Mouse (Mus musculus) forebrain, embryonic 14.5 days (tissue): ENCODE data around the gene Hjurp. TPM values are rescaled to one million over a fixed set of nuclear protein-coding genes. Genes with fewer than 3 reads are reported as not detected.

Experiments
- ATAC-seq: fragments of 200-750 bp; cut with Nextera tagmentation; 2 replicates; pipeline ENCODE4 v1.8.0; 2017; ENCODE audit warnings: mild to moderate bottlenecking, moderate library complexity
- DNase-seq: peaks from one replicate; pipeline ENCODE4 v3.0.0-alpha.2; 2015; ENCODE audit warnings: low spot score
- H3K27ac ChIP-seq: fragments of 300-500 bp; sonication (generic); 2 replicates; pipeline ENCODE4 v1.5.1; 2014; ENCODE audit warnings: low read depth, mild to moderate bottlenecking, control low read depth, low read length, moderate library complexity
- H3K27me3 ChIP-seq: fragments of 300-500 bp; sonication (generic); replicated peaks from 2 replicates; pipeline ENCODE4 v1.6.1; 2014; ENCODE audit warnings: low read length, control low read depth, mixed read lengths; ENCODE audit not compliant: control insufficient read depth, insufficient read depth
- H3K36me3 ChIP-seq: fragments of 300-500 bp; sonication (generic); 2 replicates; pipeline ENCODE4 v1.6.1; 2014; ENCODE audit warnings: low read length, control low read depth; ENCODE audit not compliant: control insufficient read depth, insufficient read depth
- H3K4me1 ChIP-seq: fragments of 300-500 bp; sonication (generic); 2 replicates; pipeline ENCODE4 v1.6.1; 2014; ENCODE audit warnings: antibody characterized with exemption, low read length, control low read depth; ENCODE audit not compliant: control insufficient read depth, insufficient read depth
- H3K4me2 ChIP-seq: fragments of 300-500 bp; sonication (generic); 2 replicates; pipeline ENCODE4 v1.6.1; 2014; ENCODE audit warnings: mild to moderate bottlenecking, control low read depth, low read length
- H3K4me3 ChIP-seq: fragments of 300-500 bp; sonication (generic); 2 replicates; pipeline ENCODE4 v1.5.1; 2014; ENCODE audit warnings: low read depth, low read length, control low read depth
- H3K9ac ChIP-seq: fragments of 300-500 bp; sonication (generic); 2 replicates; pipeline ENCODE4 v1.6.1; 2014; ENCODE audit warnings: mild to moderate bottlenecking, low read length, control low read depth, moderate library complexity
- H3K9me3 ChIP-seq: fragments of 300-500 bp; sonication (generic); replicated peaks from 2 replicates; pipeline ENCODE4 v1.6.1; 2016; ENCODE audit warnings: low read length, control low read depth, mixed read lengths; ENCODE audit not compliant: control insufficient read depth
- WGBS: fragments of 180-500 bp; shearing (Covaris S2); extraction: QIAGEN DNeasy Blood & Tissue Kit; methylation state at CpG from one replicate; pipeline ENCODE4 v1.1.7; 2014; 5-methylcytosine and 5-hydroxymethylcytosine counted together
- polyA plus RNA-seq: library from polyadenylated mRNA; unstranded; fragments of >200 nt; fragmentation: Nextera tagmentation; extraction: Ambion mirVana; gene quantifications from 2 replicates; pipeline ENCODE4 v1.2.1, GENCODE M21; 2014

Gene Hjurp
- polyA plus RNA-seq, 1 experiment from 2014 or later = 64.5 TPM

- no peak for ATAC-seq
- no peaks in the 10 kb centered on the region for H3K27me3 ChIP-seq
- H3K9ac ChIP-seq = no peak overlapping the region
- H3K4me1 ChIP-seq = no peaks in the 10 kb centered on the region
- 41% methylated on average over 4 of the region's 4 CpGs for WGBS
- DNase-seq = no peak
- no peak overlapping the region for H3K4me3 ChIP-seq
- no peak overlapping the region for H3K4me2 ChIP-seq
- no peaks in the 10 kb centered on the region for H3K36me3 ChIP-seq
- no peak overlapping the region for H3K27ac ChIP-seq
- peaks cover 57% of the 10 kb centered on the region for H3K9me3 ChIP-seq
Observed at GRCm38 (mm10) chr1:88289917-88290316, 12.5 kb upstream of the Hjurp start.

DNA sequence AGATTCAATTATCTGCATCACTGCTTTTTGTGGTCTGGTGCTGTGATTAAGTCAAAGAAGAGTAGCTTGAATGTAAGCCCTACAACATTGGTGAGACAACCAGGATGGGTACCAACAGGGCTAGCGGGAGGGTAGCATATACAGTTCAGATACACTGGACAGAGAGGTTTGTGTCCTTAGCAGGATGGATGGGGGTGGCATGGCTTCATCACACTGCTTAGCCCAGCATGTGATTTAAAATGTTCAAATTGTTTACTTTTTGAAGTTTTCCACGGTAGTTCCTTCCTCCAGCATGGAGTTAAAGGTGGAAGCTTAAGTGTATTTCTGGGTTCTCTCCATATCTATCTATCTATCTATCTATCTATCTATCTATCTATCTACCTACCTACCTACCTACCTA is 11.7 kb upstream of the Hjurp start:
- no peak for DNase-seq
- H3K4me1 ChIP-seq = no peaks in the 10 kb centered on the region
- no peak overlapping the region for H3K9ac ChIP-seq
- H3K4me2 ChIP-seq = no peak overlapping the region
- no peak for ATAC-seq
- H3K27me3 ChIP-seq = no peaks in the 10 kb centered on the region
- no peak overlapping the region for H3K27ac ChIP-seq
- 43% methylated on average over 2 of the region's 2 CpGs for WGBS
- H3K36me3 ChIP-seq = no peaks in the 10 kb centered on the region
- H3K4me3 ChIP-seq = no peak overlapping the region
- H3K9me3 ChIP-seq = peaks cover 65% of the 10 kb centered on the region

- DNase-seq = no peak
- Histone ChIP-seq H3K27me3 (no peaks in the 10 kb centered on the region), H3K4me2 (no peak overlapping the region), H3K27ac (no peak overlapping the region), H3K4me1 (no peaks in the 10 kb centered on the region), H3K9me3 (peaks cover 69% of the 10 kb centered on the region), H3K9ac (no peak overlapping the region), H3K4me3 (no peak overlapping the region), H3K36me3 (no peaks in the 10 kb centered on the region)
- 76% methylated on average over 3 of the region's 3 CpGs for WGBS
- no peak for ATAC-seq
Observed at GRCm38 (mm10) chr1:88288789-88289127, 11.3 kb upstream of the Hjurp start.

GRCm38 (mm10) chr1:88288056-88288788 is 10.8 kb upstream of the Hjurp start:
- Histone ChIP-seq H3K27me3 (no peaks in the 10 kb centered on the region), H3K27ac (no peak overlapping the region), H3K36me3 (no peaks in the 10 kb centered on the region), H3K9ac (no peak overlapping the region), H3K9me3 (peaks cover 72% of the 10 kb centered on the region), H3K4me2 (no peak overlapping the region), H3K4me1 (no peaks in the 10 kb centered on the region), H3K4me3 (no peak overlapping the region)
- 45% methylated on average over 3 of the region's 3 CpGs for whole genome bisulfite sequencing
- DNase-seq = no peak
- no peak for ATAC-seq

GRCm38 (mm10) chr1:88287697-88287980 is 10.2 kb upstream of the Hjurp start:
- H3K4me1 ChIP-seq = no peaks in the 10 kb centered on the region
- no peaks in the 10 kb centered on the region for H3K27me3 ChIP-seq
- no peak overlapping the region for H3K4me3 ChIP-seq
- peak; percentile 63 for DNase-seq
- ATAC-seq = 0 out of 2 replicates have a peak, but pooled peaks have one; percentile 2
- H3K9me3 ChIP-seq = peaks cover 78% of the 10 kb centered on the region
- no peak overlapping the region for H3K9ac ChIP-seq
- H3K27ac ChIP-seq = no peak overlapping the region
- no peak overlapping the region for H3K4me2 ChIP-seq
- 38% methylated on average over 5 of the region's 5 CpGs for WGBS
- no peaks in the 10 kb centered on the region for H3K36me3 ChIP-seq

GRCm38 (mm10) chr1:88286887-88287696 is 9.7 kb upstream of the Hjurp start:
- Histone ChIP-seq H3K36me3 (no peaks in the 10 kb centered on the region), H3K9me3 (peaks cover 76% of the 10 kb centered on the region)

DNA sequence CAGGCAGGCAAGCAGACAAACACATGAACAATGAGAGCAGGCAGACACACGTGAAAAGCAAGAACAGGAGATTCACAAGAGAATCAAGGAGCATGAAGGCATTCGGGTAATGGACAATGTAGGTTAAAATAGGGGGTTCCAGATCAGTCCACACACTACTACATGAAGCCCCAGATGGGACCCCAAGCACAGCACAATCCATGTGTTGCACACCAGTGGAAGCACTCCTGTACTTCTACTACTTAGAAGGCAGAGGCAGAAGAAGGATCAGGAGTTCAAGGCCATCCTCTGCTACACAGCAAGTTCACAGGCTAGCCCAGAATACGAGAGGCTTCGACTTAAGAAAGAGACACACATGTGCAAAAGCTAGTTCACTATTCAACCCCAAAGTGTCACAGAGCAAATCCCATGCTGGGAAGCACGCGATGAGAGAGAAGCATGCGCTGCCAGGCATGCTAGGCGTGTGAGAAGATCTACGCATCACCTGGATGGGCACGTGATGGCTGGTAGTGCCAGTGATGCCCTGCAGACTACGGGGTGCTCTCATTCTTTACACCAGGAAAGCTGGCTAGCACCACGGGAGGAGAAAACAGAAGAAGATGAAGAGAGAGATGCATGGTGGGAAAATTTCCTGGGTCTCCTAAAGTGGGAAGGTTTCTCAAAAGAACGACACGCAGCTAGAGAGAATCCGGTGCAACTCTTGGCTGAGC is 8.9 kb upstream of the Hjurp start:
- Histone ChIP-seq H3K9me3 (peaks cover 70% of the 10 kb centered on the region), H3K27me3 (no peaks in the 10 kb centered on the region), H3K36me3 (no peaks in the 10 kb centered on the region), H3K27ac (no peak overlapping the region), H3K4me1 (no peaks in the 10 kb centered on the region), H3K4me3 (no peak overlapping the region), H3K4me2 (no peak overlapping the region), H3K9ac (no peak overlapping the region)
- DNase-seq = no peak
- 83% methylated on average over 15 of the region's 15 CpGs for WGBS
- ATAC-seq = no peak

More at GRCm38 (mm10) chr1:88286887-88287696, 9.7 kb upstream of the Hjurp start:
- Histone ChIP-seq H3K27ac (no peak overlapping the region), H3K4me3 (no peak overlapping the region), H3K9ac (no peak overlapping the region), H3K4me1 (no peaks in the 10 kb centered on the region), H3K27me3 (no peaks in the 10 kb centered on the region), H3K4me2 (no peak overlapping the region)
- WGBS = 76% methylated on average over 13 of the region's 13 CpGs
- DNase-seq (no peak), ATAC-seq (no peak)

DNA sequence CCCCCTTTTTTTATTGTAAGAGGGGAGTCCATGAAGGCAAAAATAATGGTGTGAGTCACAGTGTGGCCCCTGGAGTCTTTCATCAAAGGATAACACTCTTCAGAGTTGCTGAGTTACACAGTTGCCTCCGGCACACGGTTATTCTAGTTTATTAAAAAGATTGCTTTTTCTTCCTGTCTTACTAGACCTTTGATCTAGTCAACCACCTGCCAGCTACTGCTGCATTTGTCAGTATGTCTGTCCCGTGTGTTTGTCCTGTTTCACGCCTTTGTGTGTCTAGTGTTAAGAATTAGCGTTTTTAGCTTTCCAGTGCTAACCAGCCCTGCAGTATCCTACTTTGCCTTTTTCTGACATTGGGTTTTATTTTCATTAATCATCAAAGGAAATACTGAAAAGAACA is 8.2 kb upstream of the Hjurp start:
- Histone ChIP-seq H3K27me3 (no peaks in the 10 kb centered on the region), H3K9me3 (peaks cover 65% of the 10 kb centered on the region), H3K4me2 (no peak overlapping the region), H3K4me1 (no peaks in the 10 kb centered on the region), H3K4me3 (no peak overlapping the region), H3K9ac (no peak overlapping the region), H3K36me3 (no peaks in the 10 kb centered on the region), H3K27ac (no peak overlapping the region)
- 72% methylated on average over 5 of the region's 5 CpGs for WGBS
- ATAC-seq (no peak), DNase-seq (no peak)

DNA sequence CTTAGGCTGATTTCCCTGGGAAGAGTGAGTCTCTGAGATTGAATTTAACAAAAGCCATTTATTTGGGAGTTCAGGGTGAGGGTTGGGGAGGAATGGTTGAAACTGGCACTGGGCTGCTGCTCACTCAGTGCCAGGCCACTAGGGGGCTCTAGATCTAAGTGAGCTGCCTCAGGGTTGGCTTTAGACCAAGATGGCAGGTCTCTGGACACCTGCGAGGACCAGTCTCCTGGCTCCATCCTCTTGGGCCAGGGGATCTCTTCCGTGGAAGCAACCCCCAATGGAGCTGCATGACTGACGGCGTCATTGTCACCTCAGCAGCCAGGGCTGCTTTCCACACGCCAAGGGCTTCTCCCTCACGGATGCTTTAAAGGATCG is 7.5 kb upstream of the Hjurp start:
- Histone ChIP-seq H3K4me1 (no peaks in the 10 kb centered on the region), H3K4me2 (no peak overlapping the region), H3K9ac (no peak overlapping the region), H3K27ac (no peak overlapping the region), H3K4me3 (no peak overlapping the region), H3K36me3 (no peaks in the 10 kb centered on the region), H3K9me3 (peaks cover 59% of the 10 kb centered on the region), H3K27me3 (no peaks in the 10 kb centered on the region)
- no peak for DNase-seq
- 63% methylated on average over 7 of the region's 7 CpGs for WGBS
- no peak for ATAC-seq
